Mouse (Mus musculus): ENCODE measurements around the gene Etaa1. TPM values are rescaled to one million over a fixed set of nuclear protein-coding genes. Genes with fewer than 3 reads are reported as not detected.

Etaa1 gene
- total and polyA plus RNA-seq, 3 experiments: 22.0 to 38.5 (median 32.5) TPM

- no peak overlapping the region for H3K4me3 ChIP-seq (replicated peaks in 1 of 3; ENCODE audit: low read depth in 2 of 3, low read length in 2 of 3, poor library complexity in 1 of 3)
- peak; percentile 16 for DNase-seq (ENCODE audit: extremely low read depth)
- peaks cover 9 to 12% of the 10 kb centered on the region in 2 experiments; a peak in 3 of 4 replicates for H3K4me1 ChIP-seq (ENCODE audit: control insufficient read depth in 1 of 2, insufficient read depth in 2 of 2)
- no peaks in the 10 kb centered on the region for H3K36me3 ChIP-seq (replicated peaks in 1 of 2; ENCODE audit: control insufficient read depth in 1 of 2, insufficient read depth in 1 of 2, low read length in 1 of 2)
- H3K27me3 ChIP-seq (replicated peaks): no peaks in the 10 kb centered on the region
- H3K4me2 ChIP-seq (ENCODE audit: insufficient read depth, low read depth, poor library complexity, severe bottlenecking): no peak overlapping the region
- no peak overlapping the region for H3K27ac ChIP-seq (ENCODE audit: insufficient read depth, low read depth)
- no peak for TF ChIP-seq JUN (IDR thresholded peaks at IDR 0.05; ENCODE audit: insufficient read depth, low read depth, low read length)
- no peak for TF ChIP-seq GABPA (IDR thresholded peaks at IDR 0.05; ENCODE audit: insufficient replicate concordance, low read depth, low read length)
- TF ChIP-seq IRF4 (IDR thresholded peaks at IDR 0.05; ENCODE audit: low read depth, low read length): peak; percentile 6; the same call in 1 of the 2 replicates
- TF ChIP-seq RCOR1 (conservative IDR thresholded peaks at IDR 0.05; ENCODE audit: low read depth, low read length): no peak
- TF ChIP-seq BHLHE40 (IDR thresholded peaks at IDR 0.05; ENCODE audit: low read depth, low read length): peak; percentile 45
- H3K9me3 ChIP-seq (replicated peaks; ENCODE audit: low read length): no peaks in the 10 kb centered on the region
- no peaks in the 10 kb centered on the region for H3K79me2 ChIP-seq (replicated peaks; ENCODE audit: control insufficient read depth, extremely low read depth, insufficient read depth, poor library complexity, severe bottlenecking)
- dilution Hi-C loops (cut with MboI; ENCODE audit: extremely low pct_ligation_motif_present, extremely low pct_unique_long_range_greater_than_20kb, low sequenced_read_pairs): no loop called here
- H3K9ac ChIP-seq (ENCODE audit: insufficient read depth, low read depth): no peak overlapping the region
- in situ Hi-C loops (cut with MboI; ENCODE audit: low pct_ligation_motif_present, low pct_unique_long_range_greater_than_20kb, low sequenced_read_pairs): loop anchor here (25.0 kb wide), 1 partner anchor 296 kb away; no protein-coding TSS in a partner anchor
Observed at GRCm38 (mm10) chr11:17983331-17983730, 29.7 kb upstream of the Etaa1 start.

DNA sequence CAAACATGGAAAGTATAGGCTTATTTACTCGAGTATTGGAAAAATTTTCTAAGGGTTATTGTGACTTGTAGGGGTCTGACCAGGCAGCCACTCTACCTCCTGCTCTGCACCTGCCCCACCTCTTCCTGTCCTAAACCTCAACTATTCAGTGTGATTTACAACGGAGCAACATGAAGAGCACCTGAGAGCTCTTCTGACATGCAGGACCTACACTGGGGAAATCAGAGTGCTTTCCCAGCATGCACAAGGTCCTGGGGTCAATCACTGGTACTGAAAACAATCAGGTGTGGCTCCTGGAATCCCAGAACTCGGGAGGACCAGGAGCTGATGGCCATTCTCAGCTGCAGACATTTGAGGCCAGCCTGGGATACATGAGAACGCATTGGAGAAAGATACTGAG, 27.6 kb upstream of the Etaa1 start:
- H3K27ac ChIP-seq (ENCODE audit: insufficient read depth, low read depth): no peak overlapping the region
- in situ Hi-C loops (cut with MboI; ENCODE audit: low pct_ligation_motif_present, low pct_unique_long_range_greater_than_20kb, low sequenced_read_pairs) (loop anchor here (25.0 kb wide), 1 partner anchor 294 kb away; no protein-coding TSS in a partner anchor), dilution Hi-C loops (cut with MboI; ENCODE audit: extremely low pct_ligation_motif_present, extremely low pct_unique_long_range_greater_than_20kb, low sequenced_read_pairs) (no loop called here)
- TF ChIP-seq KAT2A (IDR thresholded peaks at IDR 0.05; ENCODE audit: insufficient replicate concordance, low read length): no peak
- TF ChIP-seq ZMIZ1 (IDR thresholded peaks at IDR 0.05; ENCODE audit: low read depth, low read length): no peak
- no peak for TF ChIP-seq USF2 (conservative IDR thresholded peaks at IDR 0.05; ENCODE audit: low read depth, low read length)
- TF ChIP-seq TBP (conservative IDR thresholded peaks at IDR 0.05; ENCODE audit: low read depth, low read length): no peak
- TF ChIP-seq USF1 (IDR thresholded peaks at IDR 0.05; ENCODE audit: low read depth, low read length): no peak
- TF ChIP-seq CHD1 (IDR thresholded peaks at IDR 0.05; ENCODE audit: low read depth, low read length): no peak
- H3K79me2 ChIP-seq (replicated peaks; ENCODE audit: control insufficient read depth, extremely low read depth, insufficient read depth, poor library complexity, severe bottlenecking): no peaks in the 10 kb centered on the region
- H3K4me3 ChIP-seq (replicated peaks in 1 of 3; ENCODE audit: low read depth in 2 of 3, low read length in 2 of 3, poor library complexity in 1 of 3): no peak overlapping the region
- no peak overlapping the region for H3K4me2 ChIP-seq (ENCODE audit: insufficient read depth, low read depth, poor library complexity, severe bottlenecking)
- DNase-seq (ENCODE audit: extremely low read depth): no peak
- peaks cover 9 to 12% of the 10 kb centered on the region in 2 experiments; a peak in 3 of 4 replicates for H3K4me1 ChIP-seq (ENCODE audit: control insufficient read depth in 1 of 2, insufficient read depth in 2 of 2)
- no peak overlapping the region for H3K9ac ChIP-seq (ENCODE audit: insufficient read depth, low read depth)
- H3K36me3 ChIP-seq (replicated peaks in 1 of 2; ENCODE audit: control insufficient read depth in 1 of 2, insufficient read depth in 1 of 2, low read length in 1 of 2): no peaks in the 10 kb centered on the region
- H3K27me3 ChIP-seq (replicated peaks): no peaks in the 10 kb centered on the region
- no peaks in the 10 kb centered on the region for H3K9me3 ChIP-seq (replicated peaks; ENCODE audit: low read length)

- dilution Hi-C loops (cut with MboI; ENCODE audit: extremely low pct_ligation_motif_present, extremely low pct_unique_long_range_greater_than_20kb, low sequenced_read_pairs): no loop called here
- no peaks in the 10 kb centered on the region for H3K36me3 ChIP-seq (replicated peaks in 1 of 2; ENCODE audit: control insufficient read depth in 1 of 2, insufficient read depth in 1 of 2, low read length in 1 of 2)
Observed at GRCm38 (mm10) chr11:17975581-17975980, 21.9 kb upstream of the Etaa1 start.

More at GRCm38 (mm10) chr11:17975581-17975980, 21.9 kb upstream of the Etaa1 start:
- H3K9me3 ChIP-seq (replicated peaks; ENCODE audit: low read length): no peaks in the 10 kb centered on the region
- no peak overlapping the region for H3K27ac ChIP-seq (ENCODE audit: insufficient read depth, low read depth)
- H3K4me2 ChIP-seq (ENCODE audit: insufficient read depth, low read depth, poor library complexity, severe bottlenecking): no peak overlapping the region
- no peaks in the 10 kb centered on the region for H3K4me1 ChIP-seq (ENCODE audit: control insufficient read depth in 1 of 2, insufficient read depth in 2 of 2)
- no peak overlapping the region for H3K4me3 ChIP-seq (replicated peaks in 1 of 3; ENCODE audit: low read depth in 2 of 3, low read length in 2 of 3, poor library complexity in 1 of 3)
- in situ Hi-C loops (cut with MboI; ENCODE audit: low pct_ligation_motif_present, low pct_unique_long_range_greater_than_20kb, low sequenced_read_pairs): loop anchor here (25.0 kb wide), 1 partner anchor 288 kb away; no protein-coding TSS in a partner anchor
- H3K9ac ChIP-seq (ENCODE audit: insufficient read depth, low read depth): no peak overlapping the region
- DNase-seq (ENCODE audit: extremely low read depth): no peak
- no peak for TF ChIP-seq MEF2A (IDR thresholded peaks at IDR 0.05; ENCODE audit: borderline replicate concordance, low read depth, low read length)
- TF ChIP-seq GABPA (IDR thresholded peaks at IDR 0.05; ENCODE audit: insufficient replicate concordance, low read depth, low read length): no peak
- no peak for TF ChIP-seq NELFE (IDR thresholded peaks at IDR 0.05; ENCODE audit: low read depth, low read length)
- no peak for TF ChIP-seq ZMIZ1 (IDR thresholded peaks at IDR 0.05; ENCODE audit: low read depth, low read length)
- TF ChIP-seq ZNF384 (IDR thresholded peaks at IDR 0.05; ENCODE audit: low read depth, low read length): no peak
- no peak for TF ChIP-seq RAD21 (IDR thresholded peaks at IDR 0.05; ENCODE audit: low read depth, low read length)
- no peak for TF ChIP-seq UBTF (IDR thresholded peaks at IDR 0.05; ENCODE audit: low read depth, low read length)
- no peak for TF ChIP-seq SMC3 (IDR thresholded peaks at IDR 0.05; ENCODE audit: low read depth, low read length)
- TF ChIP-seq HCFC1 (IDR thresholded peaks at IDR 0.05; ENCODE audit: low read depth, low read length): no peak
- no peak for TF ChIP-seq MAZ (IDR thresholded peaks at IDR 0.05; ENCODE audit: low read depth, low read length)
- TF ChIP-seq PAX5 (IDR thresholded peaks at IDR 0.05; ENCODE audit: low read length): no peak
- TF ChIP-seq ELF1 (IDR thresholded peaks at IDR 0.05; ENCODE audit: low read depth, low read length): no peak
- H3K27me3 ChIP-seq (replicated peaks): no peaks in the 10 kb centered on the region
- H3K79me2 ChIP-seq (replicated peaks; ENCODE audit: control insufficient read depth, extremely low read depth, insufficient read depth, poor library complexity, severe bottlenecking): no peaks in the 10 kb centered on the region
